Mouse (Mus musculus) forebrain, embryonic 15.5 days (tissue): ENCODE measurements around the gene Il9r. TPM values are rescaled to one million over a fixed set of nuclear protein-coding genes. Genes with fewer than 3 reads are reported as not detected.

Experiments used
- ATAC-seq: fragments of 200-750 bp; cut with Nextera tagmentation; replicated peaks from 2 replicates; pipeline ENCODE4 v1.8.0; 2017; ENCODE audit warnings: mild to moderate bottlenecking, moderate TSS enrichment, moderate library complexity
- H3K27ac ChIP-seq: fragments of 300-500 bp; sonication (generic); replicated peaks from 2 replicates; pipeline ENCODE4 v1.5.1; 2015; ENCODE audit warnings: mild to moderate bottlenecking, inconsistent platforms
- H3K27me3 ChIP-seq: fragments of 300-500 bp; sonication (generic); 2 replicates; pipeline ENCODE4 v1.6.1; 2015; ENCODE audit warnings: inconsistent platforms
- H3K36me3 ChIP-seq: fragments of 300-500 bp; sonication (generic); 2 replicates; pipeline ENCODE4 v1.6.1; 2015; ENCODE audit warnings: mild to moderate bottlenecking, inconsistent platforms
- H3K4me1 ChIP-seq: fragments of 300-500 bp; sonication (generic); 2 replicates; pipeline ENCODE4 v1.6.1; 2015; ENCODE audit warnings: inconsistent platforms
- H3K4me2 ChIP-seq: fragments of 300-500 bp; sonication (generic); replicated peaks from 2 replicates; pipeline ENCODE4 v1.6.1; 2015; ENCODE audit warnings: mild to moderate bottlenecking, inconsistent platforms
- H3K4me3 ChIP-seq: fragments of 300-500 bp; sonication (generic); 2 replicates; pipeline ENCODE4 v1.5.1; 2015; ENCODE audit warnings: mild to moderate bottlenecking, inconsistent platforms
- H3K9ac ChIP-seq: fragments of 300-500 bp; sonication (generic); replicated peaks from 2 replicates; pipeline ENCODE4 v1.6.1; 2015; ENCODE audit warnings: mild to moderate bottlenecking, inconsistent platforms
- H3K9me3 ChIP-seq: fragments of 300-500 bp; sonication (generic); 2 replicates; pipeline ENCODE4 v1.6.1; 2016; ENCODE audit warnings: inconsistent platforms
- WGBS: fragments of 180-500 bp; shearing (Covaris S2); methylation state at CpG from one replicate; pipeline ENCODE4 v1.1.7; 2015; ENCODE audit warnings: mixed read lengths; 5-methylcytosine and 5-hydroxymethylcytosine counted together
- polyA plus RNA-seq: library from polyadenylated mRNA; unstranded; fragments of >200 nt; fragmentation: Nextera tagmentation; extraction: Ambion mirVana; gene quantifications from 2 replicates; pipeline ENCODE4 v1.2.1, GENCODE M21; 2015

The Il9r gene
- polyA plus RNA-seq, 1 experiment from 2014 or later, result not detected

- Histone ChIP-seq H3K27ac (peak overlapping the region; percentile 85), H3K9me3 (no peaks in the 10 kb centered on the region), H3K27me3 (no peaks in the 10 kb centered on the region), H3K4me2 (no peak overlapping the region), H3K9ac (no peak overlapping the region), H3K36me3 (peaks cover 32% of the 10 kb centered on the region), H3K4me3 (no peak overlapping the region), H3K4me1 (peaks cover 53% of the 10 kb centered on the region)
- WGBS, result 23% methylated on average over 2 of the region's 2 CpGs
- peak; percentile 41 for ATAC-seq
Measured at GRCm38 (mm10) chr11:32236132-32236531, 36.1 kb upstream of the Il9r start.

GRCm38 (mm10) chr11:32235646-32236045 is 35.6 kb upstream of the Il9r start:
- WGBS, result 13% methylated on average over 3 of the region's 3 CpGs
- H3K4me2 ChIP-seq, result no peak overlapping the region
- ATAC-seq, result peak; percentile 73
- H3K4me3 ChIP-seq, result no peak overlapping the region
- no peaks in the 10 kb centered on the region for H3K27me3 ChIP-seq
- H3K9me3 ChIP-seq, result no peaks in the 10 kb centered on the region
- peak overlapping the region; percentile 85 for H3K27ac ChIP-seq
- H3K4me1 ChIP-seq, result peaks cover 53% of the 10 kb centered on the region
- H3K9ac ChIP-seq, result 0 out of 2 replicates have a peak overlapping the region, but pooled peaks have one; percentile 1
- peaks cover 31% of the 10 kb centered on the region for H3K36me3 ChIP-seq

- H3K9me3 ChIP-seq, result no peaks in the 10 kb centered on the region
- 0 out of 2 replicates have a peak, but pooled peaks have one; percentile 9 for ATAC-seq
- H3K4me2 ChIP-seq, result no peak overlapping the region
- 84% methylated on average over 6 of the region's 6 CpGs for WGBS
- no peak overlapping the region for H3K4me3 ChIP-seq
- no peaks in the 10 kb centered on the region for H3K27me3 ChIP-seq
- peaks cover 53% of the 10 kb centered on the region for H3K4me1 ChIP-seq
- H3K36me3 ChIP-seq, result peaks cover 27% of the 10 kb centered on the region
- H3K27ac ChIP-seq, result peak overlapping the region; percentile 85
- no peak overlapping the region for H3K9ac ChIP-seq
Measured at GRCm38 (mm10) chr11:32234816-32235485, 34.9 kb upstream of the Il9r start.

GRCm38 (mm10) chr11:32233895-32234294 is 33.8 kb upstream of the Il9r start:
- WGBS, result 77% methylated on average over 3 of the region's 3 CpGs
- H3K9ac ChIP-seq, result no peak overlapping the region
- no peak overlapping the region for H3K4me2 ChIP-seq
- no peak for ATAC-seq
- H3K27ac ChIP-seq, result peak overlapping the region; percentile 85; the same call in 1 of the 2 replicates
- no peak overlapping the region for H3K4me3 ChIP-seq
- H3K4me1 ChIP-seq, result peaks cover 53% of the 10 kb centered on the region
- no peaks in the 10 kb centered on the region for H3K9me3 ChIP-seq
- H3K36me3 ChIP-seq, result peaks cover 24% of the 10 kb centered on the region
- H3K27me3 ChIP-seq, result no peaks in the 10 kb centered on the region

- 81% methylated on average over 10 of the region's 10 CpGs for WGBS
- ATAC-seq, result no peak
- peaks cover 24% of the 10 kb centered on the region for H3K36me3 ChIP-seq
Measured at GRCm38 (mm10) chr11:32232848-32233247, 32.8 kb upstream of the Il9r start.

GRCm38 (mm10) chr11:32231125-32231524 is 31.0 kb upstream of the Il9r start:
- H3K4me3 ChIP-seq, result no peak overlapping the region
- H3K27ac ChIP-seq, result no peak overlapping the region
- no peaks in the 10 kb centered on the region for H3K27me3 ChIP-seq
- no peak for ATAC-seq
- peaks cover 24% of the 10 kb centered on the region for H3K36me3 ChIP-seq
- no peaks in the 10 kb centered on the region for H3K9me3 ChIP-seq
- H3K9ac ChIP-seq, result no peak overlapping the region
- peaks cover 45% of the 10 kb centered on the region for H3K4me1 ChIP-seq
- 93% methylated on average over 2 of the region's 2 CpGs for WGBS
- H3K4me2 ChIP-seq, result no peak overlapping the region

More at GRCm38 (mm10) chr11:32232848-32233247, 32.8 kb upstream of the Il9r start:
- H3K9me3 ChIP-seq, result no peaks in the 10 kb centered on the region
- no peak overlapping the region for H3K4me3 ChIP-seq
- H3K9ac ChIP-seq, result no peak overlapping the region
- H3K4me2 ChIP-seq, result no peak overlapping the region
- no peak overlapping the region for H3K27ac ChIP-seq
- no peaks in the 10 kb centered on the region for H3K27me3 ChIP-seq
- H3K4me1 ChIP-seq, result peaks cover 47% of the 10 kb centered on the region

GRCm38 (mm10) chr11:32230220-32230619 is 30.1 kb upstream of the Il9r start:
- Histone ChIP-seq H3K4me2 (no peak overlapping the region), H3K27me3 (no peaks in the 10 kb centered on the region), H3K4me3 (no peak overlapping the region), H3K4me1 (peaks cover 45% of the 10 kb centered on the region), H3K27ac (no peak overlapping the region), H3K36me3 (peaks cover 24% of the 10 kb centered on the region), H3K9me3 (no peaks in the 10 kb centered on the region), H3K9ac (no peak overlapping the region)
- WGBS, result 74% methylated on average over 4 of the region's 4 CpGs
- no peak for ATAC-seq

GRCm38 (mm10) chr11:32228292-32228845 is 28.3 kb upstream of the Il9r start:
- no peak for ATAC-seq
- H3K27ac ChIP-seq, result no peak overlapping the region
- H3K27me3 ChIP-seq, result peaks cover 5% of the 10 kb centered on the region; the same call in 1 of the 2 replicates
- H3K36me3 ChIP-seq, result peaks cover 15% of the 10 kb centered on the region
- H3K4me2 ChIP-seq, result no peak overlapping the region
- 87% methylated on average over 3 of the region's 3 CpGs for WGBS
- H3K9me3 ChIP-seq, result no peaks in the 10 kb centered on the region
- no peak overlapping the region for H3K9ac ChIP-seq
- no peak overlapping the region for H3K4me3 ChIP-seq
- H3K4me1 ChIP-seq, result peaks cover 37% of the 10 kb centered on the region

- Histone ChIP-seq H3K27ac (no peak overlapping the region), H3K4me2 (no peak overlapping the region), H3K4me3 (no peak overlapping the region), H3K9ac (no peak overlapping the region), H3K4me1 (peaks cover 40% of the 10 kb centered on the region), H3K9me3 (no peaks in the 10 kb centered on the region), H3K36me3 (peaks cover 13% of the 10 kb centered on the region), H3K27me3 (peaks cover 13% of the 10 kb centered on the region)
- ATAC-seq, result no peak
- 85% methylated on average over 9 of the region's 9 CpGs for WGBS
Measured at GRCm38 (mm10) chr11:32227555-32227954, 27.5 kb upstream of the Il9r start.

GRCm38 (mm10) chr11:32227041-32227440 is 27.0 kb upstream of the Il9r start:
- H3K4me3 ChIP-seq, result peak overlapping the region; percentile 65
- peak overlapping the region; percentile 73; the same call in 1 of the 2 replicates for H3K27ac ChIP-seq
- peaks cover 45% of the 10 kb centered on the region for H3K4me1 ChIP-seq
- H3K4me2 ChIP-seq, result peak overlapping the region; percentile 73
- H3K9me3 ChIP-seq, result no peaks in the 10 kb centered on the region
- peak overlapping the region; percentile 74 for H3K9ac ChIP-seq
- peaks cover 8% of the 10 kb centered on the region for H3K36me3 ChIP-seq
- peaks cover 18% of the 10 kb centered on the region for H3K27me3 ChIP-seq
- 34% methylated on average over 1 of the region's 1 CpGs for WGBS
- peak; percentile 1; the same call in 1 of the 2 replicates for ATAC-seq

GRCm38 (mm10) chr11:32226124-32226871 is 26.2 kb upstream of the Il9r start, which contains the start of gene Mpg:
Mpg (plus strand) TSS chr11:32226505.
- peaks cover 52% of the 10 kb centered on the region for H3K4me1 ChIP-seq
- 4% methylated on average over 47 of the region's 47 CpGs for WGBS

More at GRCm38 (mm10) chr11:32226124-32226871, 26.2 kb upstream of the Il9r start, which contains the start of gene Mpg:
- H3K4me3 ChIP-seq, result peak within 1 kb of the TSS; percentile 65
- peaks cover 1% of the 10 kb centered on the region; the same call in 1 of the 2 replicates for H3K36me3 ChIP-seq
- peak within 1 kb of the TSS; percentile 73 for H3K27ac ChIP-seq
- ATAC-seq, result peak; percentile 81
- H3K9me3 ChIP-seq, result no peaks in the 10 kb centered on the region
- H3K27me3 ChIP-seq, result peaks cover 21% of the 10 kb centered on the region
- H3K4me2 ChIP-seq, result peak within 1 kb of the TSS; percentile 73
- H3K9ac ChIP-seq, result peak within 1 kb of the TSS; percentile 74
